Mouse (Mus musculus) left cerebral cortex, postnatal 14 days (tissue): ENCODE results near the gene Slc44a4. TPM values are rescaled to one million over a fixed set of nuclear protein-coding genes. Genes with fewer than 3 reads are reported as not detected.
"Not testable (repeated sequence)": the region's sequence is repeated elsewhere in the genome, so short reads cannot be mapped to it uniquely, and the experiment has no call there.

Source experiments
- DNase-seq, 2 experiments: peaks; one replicate each; pipeline ENCODE4 v3.0.0; 2021 to 2022; ENCODE audit warnings: low spot score in 2 of 2, mixed read lengths in 1 of 2
- intact Hi-C: fragments of 180-260 bp; cut with DNase I; formaldehyde crosslinking; loops from one replicate; pipeline ENCODE4 v1.15.1; 2025
- total RNA-seq, 2 experiments: library from RNA; stranded (reverse); gene quantifications; 2 replicates each; pipeline ENCODE4 v1.2.3; 2021

Gene Slc44a4
- total RNA-seq, 2 experiments from 2014 or later = 0.38 to 0.40 TPM

GRCm38 (mm10) chr17:34897373-34898159 is 16.7 kb upstream of the Slc44a4 start:
- DNase-seq = peak; percentile 66 to 83
- intact Hi-C loops = loop anchor here (5.0 kb wide), 1 partner anchor 40 kb away; no protein-coding TSS in a partner anchor

- DNase-seq = peak; percentile 78 to 82
- intact Hi-C loops = loop anchor here (5.0 kb wide), 1 partner anchor 41 kb away; no protein-coding TSS in a partner anchor
These were observed 16.1 kb upstream of the Slc44a4 start, which contains the start of the genes C2 and Ehmt2 for GRCm38 (mm10) chr17:34898160-34898586. Gene C2 (minus strand): TSS chr17:34898265. Gene Ehmt2 (plus strand): TSS chr17:34898469.

GRCm38 (mm10) chr17:34898706-34899052 is 15.6 kb upstream of the Slc44a4 start:
- intact Hi-C loops = loop anchor here (5.0 kb wide), 1 partner anchor 41 kb away; no protein-coding TSS in a partner anchor
- DNase-seq = no peak

- DNase-seq = no peak
These were observed 15.0 kb upstream of the Slc44a4 start for GRCm38 (mm10) chr17:34899053-34899889.

GRCm38 (mm10) chr17:34899890-34900243 is 14.4 kb upstream of the Slc44a4 start:
- no peak for DNase-seq
- intact Hi-C loops = loop anchor here (5.0 kb wide), 1 partner anchor 43 kb away; no protein-coding TSS in a partner anchor

More at GRCm38 (mm10) chr17:34899053-34899889, 15.0 kb upstream of the Slc44a4 start:
- intact Hi-C loops = loop anchor here (5.0 kb wide), 1 partner anchor 42 kb away; no protein-coding TSS in a partner anchor

- intact Hi-C loops, DNase-seq: not testable (repeated sequence)
These were observed 13.4 kb upstream of the Slc44a4 start for GRCm38 (mm10) chr17:34900826-34901225.

- intact Hi-C loops, DNase-seq: not testable (repeated sequence)
These were observed 12.3 kb upstream of the Slc44a4 start for GRCm38 (mm10) chr17:34901948-34902347.

GRCm38 (mm10) chr17:34902895-34903294 is 11.4 kb upstream of the Slc44a4 start:
- no peak for DNase-seq

GRCm38 (mm10) chr17:34910982-34911381 is 3.3 kb upstream of the Slc44a4 start:
- intact Hi-C loops = loop anchor here (5.0 kb wide), 1 partner anchor 54 kb away; no protein-coding TSS in a partner anchor

More at GRCm38 (mm10) chr17:34902895-34903294, 11.4 kb upstream of the Slc44a4 start:
- intact Hi-C loops = no loop called here

GRCm38 (mm10) chr17:34911945-34912351 is 2.3 kb upstream of the Slc44a4 start:
- intact Hi-C loops = loop anchor here (5.0 kb wide), 1 partner anchor 55 kb away; no protein-coding TSS in a partner anchor
- DNase-seq = peak; percentile 65 to 75

More at GRCm38 (mm10) chr17:34910982-34911381, 3.3 kb upstream of the Slc44a4 start:
- DNase-seq = no peak

- intact Hi-C loops = no loop called here
These were observed 1.2 kb downstream of the Slc44a4 start for GRCm38 (mm10) chr17:34915410-34915831.

GRCm38 (mm10) chr17:34916316-34916715 is 2.0 kb downstream of the Slc44a4 start:
- intact Hi-C loops = no loop called here
- no peak for DNase-seq

More at GRCm38 (mm10) chr17:34915410-34915831, 1.2 kb downstream of the Slc44a4 start:
- DNase-seq = no peak

- intact Hi-C loops = no loop called here
- no peak for DNase-seq
These were observed 2.9 kb downstream of the Slc44a4 start for GRCm38 (mm10) chr17:34917188-34917587.

- intact Hi-C loops = loop anchor here (5.0 kb wide), 1 partner anchor 59 kb away; the partner anchor contains the start of gene Lsm2
- DNase-seq = no peak
These were observed 8.7 kb downstream of the Slc44a4 start for GRCm38 (mm10) chr17:34922939-34923338.

GRCm38 (mm10) chr17:34924258-34924657 is 10.0 kb downstream of the Slc44a4 start:
- intact Hi-C loops = loop anchor here (5.0 kb wide), 1 partner anchor 58 kb away; the partner anchor contains the start of gene Lsm2
- DNase-seq = no peak

GRCm38 (mm10) chr17:34927306-34928019 is 13.2 kb downstream of the Slc44a4 start:
- DNase-seq = peak; percentile 31 to 38
- intact Hi-C loops = no loop called here

- intact Hi-C loops = no loop called here
- DNase-seq = no peak
These were observed 14.6 kb downstream of the Slc44a4 start for GRCm38 (mm10) chr17:34928841-34929240.

GRCm38 (mm10) chr17:34931061-34931734 is 16.9 kb downstream of the Slc44a4 start, which contains the start of gene Neu1:
Gene Neu1 (plus strand): TSS chr17:34931253.
- DNase-seq = peak; percentile 98 to 99
- intact Hi-C loops = no loop called here
